Mouse (Mus musculus) urinary bladder, postnatal 14 days (tissue): ENCODE measurements around the gene Fam180a.
"Not testable (repeated sequence)": the region's sequence is repeated elsewhere in the genome, so short reads cannot be mapped to it uniquely, and the experiment has no call there.

ENCODE experiments used
- DNase-seq: peaks from one replicate; pipeline ENCODE4 v3.0.0; 2021; ENCODE audit warnings: low spot score

The Fam180a gene

GRCm38 (mm10) chr6:35326111-35326515 lies at the start of gene Fam180a:
Gene Fam180a, minus strand, starts transcription at chr6:35326141.
- peak; percentile 74 for DNase-seq

DNA sequence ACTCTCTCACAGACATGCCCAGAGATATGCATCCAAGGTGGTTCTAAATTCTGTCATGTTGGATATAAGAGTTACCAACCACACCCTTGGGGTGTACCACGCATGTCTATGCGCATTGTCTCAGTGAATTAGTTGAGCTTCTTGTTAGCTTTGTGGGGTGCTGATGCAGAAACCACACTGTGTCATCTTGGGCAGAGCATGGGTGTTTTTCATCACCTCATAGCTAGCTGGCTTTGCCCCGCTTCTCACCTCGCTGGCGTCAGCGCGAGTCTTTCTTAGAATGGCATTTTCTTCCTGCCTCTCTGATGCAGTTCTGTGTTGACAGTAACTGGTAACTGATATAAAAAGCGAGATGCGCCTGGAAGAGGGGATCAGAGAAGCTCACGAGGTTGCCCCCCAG lies 48.1 kb upstream of the Fam180a start:
- DNase-seq: no peak

DNA sequence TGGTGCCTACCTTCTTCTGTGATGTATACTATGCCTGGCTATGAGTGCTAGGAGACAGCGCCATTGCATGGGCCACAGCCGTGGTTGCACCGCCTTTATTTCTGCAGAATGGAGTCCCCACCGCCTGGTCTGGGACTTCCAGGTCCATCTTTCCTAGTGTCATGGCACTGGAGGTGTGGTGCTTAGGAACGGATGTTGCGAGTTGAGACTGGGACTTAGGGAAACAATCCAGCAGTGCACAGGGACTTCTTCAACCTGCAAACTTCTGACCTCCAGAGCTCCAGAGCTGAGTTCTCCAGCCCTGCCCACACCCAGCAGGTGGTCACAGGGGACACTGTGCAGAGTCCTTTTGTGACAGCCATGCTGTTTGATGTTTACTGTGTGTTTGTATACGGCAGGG lies 44.4 kb upstream of the Fam180a start:
- no peak for DNase-seq

DNA sequence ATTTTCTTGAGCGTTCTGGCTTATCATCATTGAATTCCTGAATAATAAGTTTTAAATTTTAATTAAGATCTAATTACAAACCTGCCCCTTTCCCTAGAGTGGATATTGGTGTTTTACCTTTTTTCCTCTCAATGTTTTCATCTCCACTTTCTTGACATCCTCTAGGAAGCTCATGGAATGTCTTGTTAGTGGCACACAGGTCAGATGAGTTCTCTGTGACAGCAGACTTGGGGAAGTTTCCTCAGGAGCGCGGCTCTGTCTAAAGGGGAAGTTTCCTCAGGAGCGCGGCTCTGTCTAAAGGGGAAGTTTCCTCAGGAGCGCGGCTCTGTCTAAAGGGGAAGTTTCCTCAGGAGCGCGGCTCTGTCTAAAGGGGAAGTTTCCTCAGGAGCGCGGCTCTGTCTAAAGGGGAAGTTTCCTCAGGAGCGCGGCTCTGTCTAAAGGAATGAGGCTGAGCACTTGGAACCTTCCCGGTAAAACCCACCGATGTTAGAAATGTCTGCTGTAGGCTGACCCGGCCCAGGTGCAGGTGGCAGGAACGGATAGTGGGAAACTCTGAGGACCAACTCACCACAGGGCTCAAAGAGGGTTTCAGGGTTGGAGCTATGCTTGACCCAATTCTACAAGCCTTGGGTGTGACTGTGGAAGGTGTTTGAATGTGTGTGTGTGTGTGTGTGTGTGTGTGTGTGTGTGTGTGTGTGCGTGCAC lies 43.8 kb upstream of the Fam180a start:
- DNase-seq: not testable (repeated sequence)

DNA sequence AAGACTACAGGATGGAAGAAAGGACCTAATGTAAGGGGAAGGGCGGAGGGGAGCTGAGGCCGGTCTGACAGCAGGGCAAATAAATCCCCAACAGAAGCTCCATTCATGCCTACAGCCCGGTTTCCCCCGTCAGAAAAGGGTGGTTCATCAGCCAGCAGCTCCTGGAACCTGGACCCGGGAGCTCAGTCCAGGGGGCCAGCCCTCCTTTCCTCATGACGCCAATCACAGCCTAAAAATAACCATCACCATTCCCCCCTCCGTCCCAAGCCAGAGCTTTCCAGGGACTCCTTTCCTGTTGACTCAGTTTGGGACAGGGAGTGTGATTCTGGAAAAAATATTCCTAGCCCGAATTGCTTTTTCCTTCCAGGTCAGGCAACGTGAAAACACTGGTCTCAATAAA lies 36.7 kb upstream of the Fam180a start:
- no peak for DNase-seq

GRCm38 (mm10) chr6:35355320-35355719 lies 29.4 kb upstream of the Fam180a start:
- DNase-seq: no peak

DNA sequence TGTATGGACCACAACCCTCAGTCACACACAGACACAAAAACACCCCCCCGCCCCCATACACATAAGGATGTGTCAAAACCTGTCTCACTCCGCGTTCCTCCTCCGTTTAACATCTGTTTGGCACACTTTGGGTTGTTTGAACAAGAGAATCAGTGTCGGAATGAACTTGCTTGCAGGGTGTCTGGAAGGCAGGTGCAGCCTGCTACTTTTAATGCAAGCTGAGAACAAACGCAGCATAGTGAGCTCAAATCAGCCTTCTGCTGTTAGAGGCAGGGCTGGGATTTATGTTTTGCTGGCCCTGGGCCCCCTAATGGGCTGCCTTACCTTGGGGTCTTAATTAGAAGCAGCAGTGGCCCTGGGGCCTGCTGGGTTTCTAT lies 28.7 kb upstream of the Fam180a start:
- DNase-seq: no peak

DNA sequence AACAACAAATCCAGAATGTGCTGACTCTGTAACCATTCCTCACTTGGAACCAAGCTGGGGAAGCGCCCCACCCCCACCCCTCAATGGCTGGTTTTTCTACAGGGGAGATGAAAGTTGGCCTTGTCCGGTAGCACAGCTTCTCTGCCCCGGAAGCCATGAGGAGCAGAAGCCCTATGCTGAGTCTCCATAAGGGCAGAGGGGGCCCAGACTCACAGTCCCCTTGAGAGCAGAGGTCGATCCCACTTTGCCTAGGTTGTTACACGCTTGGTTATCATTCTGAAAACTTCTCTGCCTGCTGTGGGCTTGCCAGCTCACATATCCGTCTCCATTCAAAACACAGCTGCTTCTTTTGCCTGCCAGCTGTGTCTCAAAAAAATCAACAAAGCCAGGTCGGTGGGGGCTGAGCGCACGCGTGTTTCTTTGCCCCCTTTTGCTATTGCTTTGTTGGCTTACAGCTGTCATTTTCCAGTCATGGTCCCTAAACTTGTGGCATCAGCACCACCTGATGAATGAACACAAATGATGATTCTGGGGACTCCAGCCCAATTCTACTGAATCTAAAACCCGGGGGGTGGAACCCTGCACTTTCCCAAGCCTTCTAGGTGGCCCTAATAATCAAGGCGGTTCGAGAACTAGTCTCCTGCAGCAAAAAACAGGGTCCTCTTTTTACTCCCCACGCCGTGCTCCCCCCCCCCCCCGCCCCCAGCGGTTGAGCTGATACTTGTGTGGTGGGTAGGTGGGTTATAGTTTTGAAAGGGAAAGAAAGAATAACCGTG lies 28.1 kb upstream of the Fam180a start:
- DNase-seq: no peak

GRCm38 (mm10) chr6:35353416-35353815 lies 27.5 kb upstream of the Fam180a start:
- no peak for DNase-seq

DNA sequence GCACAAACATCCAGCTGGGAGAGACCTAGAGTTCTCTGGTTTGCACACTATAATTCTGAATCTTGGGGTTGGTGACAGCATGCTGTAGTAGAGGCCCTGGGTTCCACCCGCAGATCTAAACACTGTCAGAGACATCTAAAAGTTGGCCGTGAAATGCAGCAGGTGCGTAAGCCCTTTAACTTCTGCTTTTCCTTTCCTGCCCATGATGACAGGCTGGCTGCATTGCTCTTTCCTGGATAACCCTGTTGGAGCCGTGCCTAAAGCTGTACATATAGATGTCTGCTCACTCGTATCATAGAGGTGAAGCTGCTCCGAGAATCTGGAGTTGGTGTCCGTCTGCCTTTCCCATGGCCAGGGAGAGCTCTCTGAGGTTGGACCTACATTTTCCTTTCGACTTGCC lies 26.9 kb upstream of the Fam180a start:
- no peak for DNase-seq

GRCm38 (mm10) chr6:35351826-35352225 lies 25.9 kb upstream of the Fam180a start:
- DNase-seq: no peak

DNA sequence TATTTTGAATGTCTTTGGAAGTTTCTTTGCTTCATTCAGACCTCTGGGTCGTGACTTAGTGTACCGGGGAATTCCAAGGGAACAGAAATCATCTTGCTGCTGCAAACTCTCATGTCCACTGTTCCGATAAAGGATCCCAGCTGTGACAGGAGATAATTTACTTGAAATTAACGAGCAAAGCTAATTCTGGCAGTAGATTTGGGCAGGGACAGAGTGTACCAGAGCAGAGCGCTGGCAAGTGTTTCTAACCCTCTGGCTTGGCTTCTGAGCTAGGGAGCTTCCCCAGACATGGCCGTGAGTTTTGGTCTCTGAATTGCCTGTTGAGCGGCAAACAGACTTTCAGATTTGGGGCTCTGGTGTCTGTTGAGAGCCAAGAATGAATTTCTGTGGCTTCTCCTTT lies 23.8 kb upstream of the Fam180a start:
- peak; percentile 67 for DNase-seq

DNA sequence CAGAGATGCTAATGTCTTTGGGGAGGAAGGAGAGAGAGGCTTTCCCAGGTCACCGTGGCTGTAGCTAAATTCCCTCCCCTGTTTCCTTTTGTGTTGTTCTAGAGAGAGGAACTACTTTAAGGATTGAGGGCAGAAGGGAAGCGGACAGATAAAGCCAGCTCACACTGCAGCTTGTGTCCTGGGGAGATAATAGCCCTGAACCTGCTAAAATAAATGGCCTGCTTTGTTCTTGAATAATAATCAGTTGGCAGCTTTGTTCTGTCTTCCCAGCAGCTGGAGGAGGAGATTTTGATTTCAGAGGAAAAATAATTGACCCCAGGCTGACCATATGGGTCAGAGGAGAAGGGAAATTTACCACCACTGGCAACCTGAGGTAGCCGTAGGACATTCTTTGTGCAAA lies 12.7 kb upstream of the Fam180a start:
- DNase-seq: no peak

DNA sequence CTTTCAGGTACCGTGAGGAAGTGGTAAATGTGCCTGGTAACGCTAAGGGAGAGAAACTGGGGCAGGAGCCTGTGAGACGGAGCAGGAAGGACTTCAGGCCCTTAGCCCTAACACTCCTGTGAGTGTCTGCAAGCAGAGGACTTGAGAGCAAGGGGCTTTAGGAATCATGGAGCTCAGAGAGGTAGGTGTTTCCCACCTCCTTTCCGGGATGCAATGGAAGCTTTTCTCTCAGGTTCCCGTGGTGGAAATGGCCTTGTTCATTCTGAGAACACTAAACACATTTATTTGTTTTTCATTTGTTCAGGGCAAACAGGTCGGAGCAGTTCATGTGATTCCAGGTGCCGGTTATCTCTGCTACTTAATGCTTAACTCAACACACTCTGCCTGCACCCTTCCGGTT lies 11.9 kb upstream of the Fam180a start:
- no peak for DNase-seq

GRCm38 (mm10) chr6:35335452-35335851 lies 9.5 kb upstream of the Fam180a start:
- DNase-seq: no peak

GRCm38 (mm10) chr6:35334278-35334677 lies 8.3 kb upstream of the Fam180a start:
- DNase-seq: no peak

GRCm38 (mm10) chr6:35333632-35334031 lies 7.7 kb upstream of the Fam180a start:
- no peak for DNase-seq

GRCm38 (mm10) chr6:35330834-35331233 lies 4.9 kb upstream of the Fam180a start:
- no peak for DNase-seq

DNA sequence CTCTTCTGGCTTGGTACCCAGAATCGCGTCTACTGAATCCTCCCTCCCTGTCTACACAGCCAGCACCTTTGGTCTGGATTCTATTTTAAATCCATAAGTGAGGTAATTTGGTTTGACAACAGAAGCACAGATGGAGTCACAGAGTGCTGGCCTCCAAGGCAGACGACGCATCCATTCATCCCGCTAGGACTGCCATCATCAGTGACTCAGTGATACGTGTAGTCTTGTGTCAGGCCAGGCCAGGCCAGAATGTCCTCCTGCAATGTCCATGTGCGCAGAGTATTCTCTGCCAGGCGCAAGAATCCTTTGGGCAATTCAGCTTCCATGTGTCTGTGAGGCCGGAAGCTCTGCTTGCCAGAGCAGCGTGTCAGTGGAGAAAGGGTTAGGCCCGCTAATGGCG lies 4.0 kb upstream of the Fam180a start:
- DNase-seq: no peak

DNA sequence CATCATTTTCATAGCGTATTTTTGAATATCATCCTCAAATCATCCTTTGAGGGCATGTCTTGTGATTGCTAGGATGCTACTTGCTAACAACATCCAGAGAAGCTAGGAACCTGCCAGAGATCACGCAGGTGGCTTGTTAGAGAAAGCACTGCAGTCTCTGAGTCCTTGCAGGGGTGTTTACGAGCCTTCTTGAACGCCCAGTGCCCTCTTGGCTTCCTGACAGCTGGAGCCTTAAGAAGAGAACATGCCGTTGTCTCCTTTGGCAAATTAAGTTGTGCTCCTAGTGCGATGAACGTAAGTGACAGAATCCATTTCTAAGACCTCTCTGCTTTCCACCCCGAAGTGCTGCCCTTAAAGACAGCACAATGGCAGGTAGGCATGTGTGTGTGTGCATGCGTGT lies 1.6 kb downstream of the Fam180a start:
- no peak for DNase-seq

GRCm38 (mm10) chr6:35323046-35323445 lies 2.9 kb downstream of the Fam180a start:
- peak; percentile 88 for DNase-seq

DNA sequence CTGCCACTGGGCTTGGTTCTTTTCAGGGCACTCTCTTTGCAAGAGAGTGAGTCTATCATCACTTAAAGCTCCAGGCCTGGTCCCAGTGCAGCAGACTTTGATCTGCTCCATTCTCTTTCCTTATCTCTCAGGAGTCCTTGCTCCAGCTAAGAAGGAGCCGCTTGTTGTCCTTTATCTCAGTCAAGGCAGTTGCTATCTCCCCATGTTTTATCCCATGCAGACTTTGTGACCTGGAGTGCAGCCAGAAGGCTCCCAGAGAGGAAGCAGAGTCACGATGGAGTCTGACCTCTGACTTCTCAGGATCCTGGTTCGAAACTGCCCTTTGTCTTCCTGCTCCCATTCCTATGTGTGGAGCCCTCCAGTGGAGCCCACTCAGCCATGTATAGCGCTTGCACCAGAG lies 4.8 kb downstream of the Fam180a start:
- DNase-seq: no peak

GRCm38 (mm10) chr6:35319850-35320249 lies 6.1 kb downstream of the Fam180a start:
- no peak for DNase-seq

- DNase-seq: no peak
Measured at GRCm38 (mm10) chr6:35313520-35313919, 12.4 kb downstream of the Fam180a start.
